32 mouse cellular contexts compared by ENCODE assay signal in genomic region chr11:8065811-8066210, GRCm38 (mm10).
A peak's percentile ranks its signal among the peaks of the same experiment; 100 is the strongest.
DNase-seq lines count a peak whose midpoint lies in the region; ATAC-seq and TF ChIP-seq lines count a peak whose summit lies in the region.
"Had no signal": no experiment of that assay in that cellular context is flagged by ENCODE, and none has a peak within 500 bp of the region (broad histone marks: within the 10 kb centered on the region; RNA-seq: fewer than 3 reads in every experiment).

No protein-coding gene starts in this region.

- H3K9me3 ChIP-seq in forebrain, embryonic 10.5 days: no peaks in the 10 kb centered on the region
- no peaks in the 10 kb centered on the region for H3K9me3 ChIP-seq in forebrain, postnatal 0 days (ENCODE audit: low read length)
- H3K9me3 ChIP-seq: embryonic facial prominence, embryonic 10.5 days; embryonic facial prominence, embryonic 15.5 days; forebrain, embryonic 13.5 days; heart, embryonic 12.5 days; hindbrain, embryonic 15.5 days; intestine, embryonic 15.5 days; limb, embryonic 13.5 days; lung, embryonic 15.5 days; midbrain, embryonic 10.5 days; midbrain, embryonic 15.5 days had no signal

- ATAC-seq in forebrain, postnatal 0 days: no peak
- ATAC-seq: forebrain, embryonic 13.5 days; intestine, embryonic 15.5 days; midbrain, embryonic 15.5 days; Patski had no signal

- DNase-seq in forebrain, embryonic 10.5 days (ENCODE audit: extremely low spot score, low spot score): no peak
- no peak for DNase-seq in forebrain, postnatal 0 days
- DNase-seq in adipocyte (ENCODE audit: low spot score): peak; percentile 50
- peak; percentile 5 for DNase-seq in cerebellum, adult 8-10 months
- peak; percentile 49 to 61 for DNase-seq in cerebellum, postnatal 25 days
- no peak for DNase-seq in kidney, postnatal 4 days
- DNase-seq in kidney, adult 9 months: no peak
- no peak for DNase-seq in heart, adult 2 months
- DNase-seq: adrenal gland, postnatal 14 days; gastrocnemius, postnatal 36 days; heart, adult 18-20 months; heart, postnatal 4 days; kidney, adult 2 months; kidney, postnatal 10 days; layer of hippocampus, adult 9-11 months; right cerebral cortex, adult 18-20 months; thymus, adult 2 months; thymus, postnatal 4 days had no signal

- 80% methylated on average over 5 of the region's 5 CpGs for WGBS in forebrain, embryonic 10.5 days
- 89% methylated on average over 5 of the region's 5 CpGs for WGBS in forebrain, postnatal 0 days
- WGBS in heart, adult 2 months: 91% methylated on average over 5 of the region's 5 CpGs

- H3K27me3 ChIP-seq in forebrain, embryonic 10.5 days (ENCODE audit: poor library complexity, severe bottlenecking): no peaks in the 10 kb centered on the region
- no peaks in the 10 kb centered on the region for H3K27me3 ChIP-seq in forebrain, postnatal 0 days (ENCODE audit: insufficient read depth, low read length)
- H3K27me3 ChIP-seq in heart, adult 2 months (ENCODE audit: control insufficient read depth, insufficient read depth, low read length): no peaks in the 10 kb centered on the region
- H3K27me3 ChIP-seq: embryonic facial prominence, embryonic 15.5 days; forebrain, embryonic 13.5 days; heart, embryonic 12.5 days; hindbrain, embryonic 15.5 days; intestine, embryonic 15.5 days; limb, embryonic 13.5 days; lung, embryonic 15.5 days; midbrain, embryonic 15.5 days; Patski had no signal

- H3K4me3 ChIP-seq in forebrain, embryonic 10.5 days: no peak overlapping the region
- no peak overlapping the region for H3K4me3 ChIP-seq in forebrain, postnatal 0 days (ENCODE audit: low read depth, low read length)
- no peak overlapping the region for H3K4me3 ChIP-seq in heart, adult 2 months
- H3K4me3 ChIP-seq: embryonic facial prominence, embryonic 10.5 days; embryonic facial prominence, embryonic 15.5 days; forebrain, embryonic 13.5 days; heart, embryonic 12.5 days; hindbrain, embryonic 15.5 days; intestine, embryonic 15.5 days; limb, embryonic 13.5 days; lung, embryonic 15.5 days; midbrain, embryonic 10.5 days; midbrain, embryonic 15.5 days had no signal

- no peaks in the 10 kb centered on the region for H3K79me2 ChIP-seq in heart, adult 2 months (replicated peaks; ENCODE audit: control insufficient read depth, insufficient read depth, low read length)

- no peak for TF ChIP-seq POLR2A in heart, adult 2 months (IDR thresholded peaks at IDR 0.05; ENCODE audit: insufficient read depth, low read depth, low read length)

- H3K4me1 ChIP-seq in forebrain, embryonic 10.5 days: peaks cover 22% of the 10 kb centered on the region
- no peaks in the 10 kb centered on the region for H3K4me1 ChIP-seq in forebrain, postnatal 0 days (ENCODE audit: insufficient read depth)
- H3K4me1 ChIP-seq in heart, adult 2 months (ENCODE audit: control insufficient read depth, insufficient read depth, low read length): no peaks in the 10 kb centered on the region
- H3K4me1 ChIP-seq: heart, embryonic 12.5 days; hindbrain, embryonic 15.5 days; lung, embryonic 15.5 days; midbrain, embryonic 15.5 days had no signal

- H3K36me3 ChIP-seq in forebrain, embryonic 10.5 days (replicated peaks): no peaks in the 10 kb centered on the region
- H3K36me3 ChIP-seq in forebrain, postnatal 0 days (ENCODE audit: insufficient read depth): no peaks in the 10 kb centered on the region
- no peaks in the 10 kb centered on the region for H3K36me3 ChIP-seq in heart, adult 2 months (ENCODE audit: control insufficient read depth, insufficient read depth, low read length)
- H3K36me3 ChIP-seq: embryonic facial prominence, embryonic 10.5 days; embryonic facial prominence, embryonic 15.5 days; G1E; heart, embryonic 12.5 days; hindbrain, embryonic 15.5 days; intestine, embryonic 15.5 days; limb, embryonic 13.5 days; lung, embryonic 15.5 days; midbrain, embryonic 10.5 days; midbrain, embryonic 15.5 days had no signal

- intact Hi-C loops in heart, adult 2 months (cut with DNase I): no loop called here

- TF ChIP-seq CTCF in forebrain, postnatal 0 days (IDR thresholded peaks at IDR 0.05; ENCODE audit: low read depth): no peak
- TF ChIP-seq CTCF in heart, adult 2 months (IDR thresholded peaks at IDR 0.05): no peak

- H3K4me2 ChIP-seq in forebrain, postnatal 0 days (ENCODE audit: low read depth): no peak overlapping the region
- H3K4me2 ChIP-seq: embryonic facial prominence, embryonic 15.5 days; forebrain, embryonic 13.5 days; heart, embryonic 12.5 days; hindbrain, embryonic 15.5 days; intestine, embryonic 15.5 days; limb, embryonic 13.5 days; liver, embryonic 11.5 days; lung, embryonic 15.5 days; midbrain, embryonic 15.5 days had no signal

- no peak for TF ChIP-seq EP300 in heart, adult 2 months (IDR thresholded peaks at IDR 0.05; ENCODE audit: insufficient read depth, low read depth, low read length)

- peak overlapping the region; percentile 27; the same call in 1 of the 2 replicates for H3K27ac ChIP-seq in forebrain, embryonic 10.5 days
- H3K27ac ChIP-seq in forebrain, postnatal 0 days (ENCODE audit: low read depth, low read length): no peak overlapping the region
- no peak overlapping the region for H3K27ac ChIP-seq in heart, adult 2 months
- H3K27ac ChIP-seq: embryonic facial prominence, embryonic 10.5 days; embryonic facial prominence, embryonic 15.5 days; forebrain, embryonic 13.5 days; hindbrain, embryonic 15.5 days; intestine, embryonic 15.5 days; limb, embryonic 13.5 days; lung, embryonic 15.5 days; midbrain, embryonic 10.5 days; midbrain, embryonic 15.5 days; stomach, postnatal 0 days had no signal

- no peak overlapping the region for H3K9ac ChIP-seq in forebrain, postnatal 0 days
- no peak overlapping the region for H3K9ac ChIP-seq in heart, adult 2 months (ENCODE audit: low read depth, low read length)
- H3K9ac ChIP-seq: embryonic facial prominence, embryonic 15.5 days; forebrain, embryonic 13.5 days; heart, embryonic 12.5 days; hindbrain, embryonic 15.5 days; intestine, embryonic 15.5 days; limb, embryonic 13.5 days; lung, embryonic 15.5 days; midbrain, embryonic 15.5 days had no signal

Comparison
In these comparisons a context has a peak if more than half of its experiments do, and no peak if none do; other contexts are left out.
1. DNase-seq: peak in adipocyte (single experiment), cerebellum, adult 8-10 months (single experiment) and cerebellum, postnatal 25 days (2 of 2); none in forebrain, embryonic 10.5 days (single experiment), forebrain, postnatal 0 days (single experiment), kidney, postnatal 4 days (0 of 2), kidney, adult 9 months (single experiment) and heart, adult 2 months (0 of 2).